Mouse (Mus musculus) liver, embryonic 16.5 days (tissue): ENCODE measurements around the gene Wdr77. TPM values are rescaled to one million over a fixed set of nuclear protein-coding genes. Genes with fewer than 3 reads are reported as not detected.

ENCODE experiments used
- ATAC-seq: fragments of 200-750 bp; cut with Nextera tagmentation; 2 replicates; pipeline ENCODE4 v1.8.0; 2017; ENCODE audit warnings: low read depth, mild to moderate bottlenecking, moderate number of reproducible peaks, moderate library complexity
- H3K27ac ChIP-seq: fragments of 300-500 bp; sonication (generic); 2 replicates; pipeline ENCODE4 v1.5.1; 2014; ENCODE audit warnings: mild to moderate bottlenecking, low read length
- H3K27me3 ChIP-seq: fragments of 300-500 bp; sonication (generic); 2 replicates; pipeline ENCODE4 v1.6.1; 2014; ENCODE audit warnings: low read depth, low read length, mixed read lengths; ENCODE audit not compliant: control insufficient read depth, insufficient read depth
- H3K36me3 ChIP-seq: fragments of 300-500 bp; sonication (generic); 2 replicates; pipeline ENCODE4 v1.6.1; 2014; ENCODE audit warnings: mild to moderate bottlenecking; ENCODE audit not compliant: control insufficient read depth, insufficient read depth
- H3K4me1 ChIP-seq: fragments of 300-500 bp; sonication (generic); 2 replicates; pipeline ENCODE4 v1.6.1; 2014; ENCODE audit warnings: low read depth, low read length, mixed read lengths; ENCODE audit not compliant: control insufficient read depth
- H3K4me2 ChIP-seq: fragments of 300-500 bp; sonication (generic); 2 replicates; pipeline ENCODE4 v1.6.1; 2014; ENCODE audit warnings: low read depth, low read length, mixed read lengths
- H3K4me3 ChIP-seq: fragments of 300-500 bp; sonication (generic); 2 replicates; pipeline ENCODE4 v1.5.1; 2014; ENCODE audit warnings: low read depth, mild to moderate bottlenecking, low read length
- H3K9ac ChIP-seq: fragments of 300-500 bp; sonication (generic); 2 replicates; pipeline ENCODE4 v1.6.1; 2014; ENCODE audit warnings: low read depth, low read length
- H3K9me3 ChIP-seq: fragments of 300-500 bp; sonication (generic); replicated peaks from 2 replicates; pipeline ENCODE4 v1.6.1; 2016; ENCODE audit warnings: low read length; ENCODE audit not compliant: control insufficient read depth
- WGBS: fragments of 180-500 bp; shearing (Covaris S2); extraction: QIAGEN DNeasy Blood & Tissue Kit; methylation state at CpG from one replicate; pipeline ENCODE4 v1.1.7; 2014; ENCODE audit not compliant: insufficient replicate concordance; 5-methylcytosine and 5-hydroxymethylcytosine counted together
- polyA plus RNA-seq: library from polyadenylated mRNA; unstranded; fragments of >200 nt; fragmentation: Nextera tagmentation; extraction: Ambion mirVana; gene quantifications from 2 replicates; pipeline ENCODE4 v1.2.1, GENCODE M21; 2015

The Wdr77 gene
- polyA plus RNA-seq, 1 experiment from 2014 or later, result 35.1 TPM

- WGBS, result 78% methylated on average over 6 of the region's 6 CpGs
- Histone ChIP-seq H3K27me3 (no peaks in the 10 kb centered on the region), H3K4me1 (no peaks in the 10 kb centered on the region), H3K9ac (no peak overlapping the region), H3K27ac (no peak overlapping the region), H3K4me2 (no peak overlapping the region), H3K9me3 (no peaks in the 10 kb centered on the region), H3K4me3 (no peak overlapping the region), H3K36me3 (peaks cover 3% of the 10 kb centered on the region; the same call in 1 of the 2 replicates)
- ATAC-seq, result no peak
Measured at GRCm38 (mm10) chr3:105933926-105934325, 25.2 kb upstream of the Wdr77 start.

- Histone ChIP-seq H3K9me3 (no peaks in the 10 kb centered on the region), H3K27ac (no peak overlapping the region), H3K4me1 (no peaks in the 10 kb centered on the region), H3K4me2 (no peak overlapping the region), H3K9ac (no peak overlapping the region), H3K4me3 (no peak overlapping the region), H3K36me3 (peaks cover 3% of the 10 kb centered on the region; the same call in 1 of the 2 replicates), H3K27me3 (no peaks in the 10 kb centered on the region)
- ATAC-seq, result no peak
- WGBS, result 89% methylated on average over 5 of the region's 5 CpGs
Measured at GRCm38 (mm10) chr3:105935033-105935432, 24.1 kb upstream of the Wdr77 start.

- no peaks in the 10 kb centered on the region for H3K9me3 ChIP-seq
- H3K9ac ChIP-seq, result no peak overlapping the region
- no peak overlapping the region for H3K27ac ChIP-seq
- H3K36me3 ChIP-seq, result peaks cover 5% of the 10 kb centered on the region
- H3K4me1 ChIP-seq, result no peaks in the 10 kb centered on the region
- no peak overlapping the region for H3K4me2 ChIP-seq
- 71% methylated on average over 4 of the region's 4 CpGs for WGBS
- H3K27me3 ChIP-seq, result no peaks in the 10 kb centered on the region
- no peak for ATAC-seq
- no peak overlapping the region for H3K4me3 ChIP-seq
Measured at GRCm38 (mm10) chr3:105936111-105936510, 23.1 kb upstream of the Wdr77 start.

DNA sequence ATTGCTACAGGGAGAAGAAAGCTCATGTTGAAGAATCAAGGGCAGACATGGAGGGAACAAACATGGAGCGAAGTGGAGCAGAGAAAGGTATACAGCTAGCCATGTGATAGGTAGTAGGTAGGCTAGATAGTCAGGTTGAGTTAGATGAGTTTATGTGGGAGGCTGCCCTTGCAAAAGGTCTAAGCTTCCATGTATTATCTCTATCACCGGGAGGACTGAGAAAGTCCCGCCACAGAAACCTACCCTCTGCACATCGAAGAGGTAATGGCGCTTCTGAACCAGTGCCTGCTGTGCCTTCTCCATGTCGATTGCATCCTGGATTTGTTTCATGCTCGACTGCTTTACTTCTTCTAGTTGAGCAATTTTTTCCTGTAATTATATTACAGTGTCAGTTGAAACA is 7.8 kb upstream of the Wdr77 start:
- Histone ChIP-seq H3K4me3 (no peak overlapping the region), H3K4me2 (no peak overlapping the region), H3K9ac (no peak overlapping the region), H3K9me3 (no peaks in the 10 kb centered on the region), H3K36me3 (peaks cover 60% of the 10 kb centered on the region), H3K4me1 (no peaks in the 10 kb centered on the region; the same call in 1 of the 2 replicates), H3K27ac (no peak overlapping the region), H3K27me3 (no peaks in the 10 kb centered on the region)
- 87% methylated on average over 7 of the region's 7 CpGs for WGBS
- no peak for ATAC-seq

DNA sequence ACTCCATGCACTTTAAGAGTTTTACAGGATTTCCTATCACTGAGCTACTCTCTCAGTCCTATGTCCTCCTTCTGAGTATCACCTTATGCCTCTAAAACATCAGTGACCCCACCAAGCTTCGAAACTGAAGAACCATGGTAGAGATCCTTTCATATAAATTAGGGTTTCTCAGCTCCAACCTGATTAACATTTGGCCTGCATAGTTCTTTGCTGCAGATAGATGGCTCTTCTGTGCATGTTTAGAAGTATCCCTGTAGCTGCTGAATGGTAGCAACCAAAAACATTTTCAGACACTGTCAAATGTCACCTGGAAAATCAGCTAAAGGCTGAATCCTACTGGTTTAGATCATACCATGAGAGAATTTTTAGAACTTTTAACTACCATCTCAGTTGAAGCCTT is 1.9 kb upstream of the Wdr77 start:
- no peaks in the 10 kb centered on the region for H3K27me3 ChIP-seq
- no peak overlapping the region for H3K27ac ChIP-seq
- no peak overlapping the region for H3K9ac ChIP-seq
- ATAC-seq, result no peak
- peaks cover 16% of the 10 kb centered on the region for H3K4me1 ChIP-seq
- 76% methylated on average over 1 of the region's 1 CpGs for WGBS
- no peak overlapping the region for H3K4me3 ChIP-seq
- H3K9me3 ChIP-seq, result no peaks in the 10 kb centered on the region
- peaks cover 34% of the 10 kb centered on the region for H3K36me3 ChIP-seq
- peak overlapping the region; percentile 77; the same call in 1 of the 2 replicates for H3K4me2 ChIP-seq

GRCm38 (mm10) chr3:105958204-105958603 is 965 bp upstream of the Wdr77 start:
- peaks cover 31% of the 10 kb centered on the region for H3K36me3 ChIP-seq
- peak overlapping the region; percentile 93 for H3K27ac ChIP-seq
- H3K27me3 ChIP-seq, result no peaks in the 10 kb centered on the region
- peak overlapping the region; percentile 94 for H3K4me3 ChIP-seq
- peak overlapping the region; percentile 77 for H3K4me2 ChIP-seq
- peaks cover 16% of the 10 kb centered on the region for H3K4me1 ChIP-seq
- no peaks in the 10 kb centered on the region for H3K9me3 ChIP-seq
- peak overlapping the region; percentile 94 for H3K9ac ChIP-seq
- WGBS, result 29% methylated on average over 5 of the region's 5 CpGs
- ATAC-seq, result no peak

- peaks cover 29% of the 10 kb centered on the region for H3K36me3 ChIP-seq
- ATAC-seq, result peak; percentile 22
- peak overlapping the region; percentile 92 for H3K4me2 ChIP-seq
- H3K27me3 ChIP-seq, result no peaks in the 10 kb centered on the region
- peaks cover 16% of the 10 kb centered on the region for H3K4me1 ChIP-seq
- peak overlapping the region; percentile 82 for H3K9ac ChIP-seq
- H3K27ac ChIP-seq, result peak overlapping the region; percentile 66
- H3K9me3 ChIP-seq, result no peaks in the 10 kb centered on the region
- H3K4me3 ChIP-seq, result peak overlapping the region; percentile 94
- under 1% methylated on average over 26 of the region's 26 CpGs for WGBS
Measured at GRCm38 (mm10) chr3:105959585-105959984, 416 bp downstream of the Wdr77 start.

DNA sequence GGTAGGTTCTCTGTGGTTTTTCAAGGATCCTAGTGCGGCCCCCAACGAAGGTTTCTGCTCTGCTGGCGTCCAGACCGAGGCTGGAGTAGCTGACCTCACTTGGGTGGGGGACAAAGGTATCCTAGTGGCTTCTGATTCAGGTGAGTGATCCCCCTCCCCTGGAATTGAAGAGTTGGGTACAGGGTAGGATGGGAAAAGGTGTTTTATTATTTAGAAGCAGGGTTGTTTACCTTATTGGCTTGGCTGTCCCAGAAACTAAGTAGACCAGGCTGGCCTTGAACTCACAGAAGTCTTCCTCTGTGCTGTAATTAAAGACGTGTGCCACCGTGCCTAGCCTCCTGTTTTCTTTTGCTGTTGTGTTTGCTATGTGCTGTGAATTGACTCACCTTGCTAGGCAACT is 830 bp downstream of the Wdr77 start, which contains the start of gene Atp5f1:
TSS of gene Atp5f1 (minus strand) at position 101 of the 400 bp plus-strand sequence.
- ATAC-seq, result no peak
- no peaks in the 10 kb centered on the region for H3K27me3 ChIP-seq
- 4% methylated on average over 6 of the region's 6 CpGs for WGBS
- peak within 1 kb of the TSS; percentile 94 for H3K4me3 ChIP-seq
- H3K4me2 ChIP-seq, result peak within 1 kb of the TSS; percentile 92
- peaks cover 16% of the 10 kb centered on the region for H3K4me1 ChIP-seq
- H3K27ac ChIP-seq, result peak within 1 kb of the TSS; percentile 93
- peak within 1 kb of the TSS; percentile 94 for H3K9ac ChIP-seq
- peaks cover 31% of the 10 kb centered on the region for H3K36me3 ChIP-seq
- no peaks in the 10 kb centered on the region for H3K9me3 ChIP-seq

- Histone ChIP-seq H3K4me2 (no peak overlapping the region), H3K4me3 (no peak overlapping the region), H3K9ac (no peak overlapping the region), H3K27me3 (no peaks in the 10 kb centered on the region), H3K36me3 (peaks cover 31% of the 10 kb centered on the region), H3K9me3 (no peaks in the 10 kb centered on the region), H3K27ac (no peak overlapping the region), H3K4me1 (peaks cover 16% of the 10 kb centered on the region)
- WGBS, result 90% methylated on average over 2 of the region's 2 CpGs
- ATAC-seq, result no peak
Measured at GRCm38 (mm10) chr3:105960700-105961099, 1.5 kb downstream of the Wdr77 start.
